Mouse (Mus musculus) heart, embryonic 16.5 days (tissue): ENCODE measurements around the gene Pprc1. TPM values are rescaled to one million over a fixed set of nuclear protein-coding genes. Genes with fewer than 3 reads are reported as not detected.

Source experiments
- ATAC-seq: fragments of 200-750 bp; cut with Nextera tagmentation; replicated peaks from 2 replicates; pipeline ENCODE4 v1.8.0; 2017; ENCODE audit warnings: moderate number of reproducible peaks; ENCODE audit not compliant: insufficient read depth, low FRiP score; ENCODE audit errors: extremely low read depth
- H3K27ac ChIP-seq: fragments of 300-500 bp; sonication (generic); 2 replicates; pipeline ENCODE4 v1.5.1; 2014; ENCODE audit warnings: mild to moderate bottlenecking, low read length, control low read depth, moderate library complexity
- H3K27me3 ChIP-seq: fragments of 300-500 bp; sonication (generic); 2 replicates; pipeline ENCODE4 v1.6.1; 2014; ENCODE audit warnings: low read length, mixed read lengths; ENCODE audit not compliant: control insufficient read depth, insufficient read depth
- H3K36me3 ChIP-seq: fragments of 300-500 bp; sonication (generic); 2 replicates; pipeline ENCODE4 v1.6.1; 2014; ENCODE audit not compliant: control insufficient read depth, insufficient read depth
- H3K4me1 ChIP-seq: fragments of 300-500 bp; sonication (generic); 2 replicates; pipeline ENCODE4 v1.6.1; 2014; ENCODE audit warnings: low read length, mixed read lengths; ENCODE audit not compliant: control insufficient read depth, insufficient read depth
- H3K4me2 ChIP-seq: fragments of 300-500 bp; sonication (generic); 2 replicates; pipeline ENCODE4 v1.6.1; 2014; ENCODE audit warnings: low read depth, mild to moderate bottlenecking, control low read depth, low read length
- H3K4me3 ChIP-seq: fragments of 300-500 bp; sonication (generic); 2 replicates; pipeline ENCODE4 v1.5.1; 2014; ENCODE audit warnings: mild to moderate bottlenecking, control low read depth, low read length
- H3K9ac ChIP-seq: fragments of 300-500 bp; sonication (generic); 2 replicates; pipeline ENCODE4 v1.6.1; 2014; ENCODE audit warnings: low read length, control low read depth
- H3K9me3 ChIP-seq: fragments of 300-500 bp; sonication (generic); replicated peaks from 2 replicates; pipeline ENCODE4 v1.6.1; 2016; ENCODE audit warnings: low read length; ENCODE audit not compliant: control insufficient read depth
- WGBS: fragments of 180-500 bp; shearing (Covaris S2); extraction: QIAGEN DNeasy Blood & Tissue Kit; methylation state at CpG from one replicate; pipeline ENCODE4 v1.1.7; 2014; 5-methylcytosine and 5-hydroxymethylcytosine counted together
- polyA plus RNA-seq: library from polyadenylated mRNA; unstranded; fragments of >200 nt; fragmentation: Nextera tagmentation; extraction: Ambion mirVana; gene quantifications from 2 replicates; pipeline ENCODE4 v1.2.1, GENCODE M21; 2015

Gene Pprc1
- polyA plus RNA-seq, 1 experiment from 2014 or later, result 19.3 TPM

GRCm38 (mm10) chr19:46086337-46086736 is 41.7 kb downstream of the Pprc1 start:
- H3K4me1 ChIP-seq, result peaks cover 11% of the 10 kb centered on the region
- H3K9ac ChIP-seq, result no peak overlapping the region
- WGBS, result 50% methylated on average over 3 of the region's 3 CpGs
- no peaks in the 10 kb centered on the region for H3K27me3 ChIP-seq
- H3K36me3 ChIP-seq, result peaks cover 38% of the 10 kb centered on the region
- no peaks in the 10 kb centered on the region for H3K9me3 ChIP-seq
- no peak overlapping the region for H3K27ac ChIP-seq
- ATAC-seq, result no peak
- H3K4me2 ChIP-seq, result no peak overlapping the region
- H3K4me3 ChIP-seq, result no peak overlapping the region

GRCm38 (mm10) chr19:46087871-46088270 is 43.2 kb downstream of the Pprc1 start:
- no peak overlapping the region for H3K27ac ChIP-seq
- H3K9me3 ChIP-seq, result no peaks in the 10 kb centered on the region
- H3K9ac ChIP-seq, result no peak overlapping the region
- H3K4me3 ChIP-seq, result no peak overlapping the region
- H3K27me3 ChIP-seq, result no peaks in the 10 kb centered on the region
- no peak overlapping the region; the same call in 1 of the 2 replicates for H3K4me2 ChIP-seq
- ATAC-seq, result no peak; the same call in 1 of the 2 replicates
- H3K4me1 ChIP-seq, result peaks cover 11% of the 10 kb centered on the region
- peaks cover 23% of the 10 kb centered on the region for H3K36me3 ChIP-seq
- WGBS, result 52% methylated on average over 7 of the region's 7 CpGs

- WGBS, result 80% methylated on average over 4 of the region's 4 CpGs
These were observed 47.0 kb downstream of the Pprc1 start for GRCm38 (mm10) chr19:46091641-46092040.

GRCm38 (mm10) chr19:46094144-46094543 is 49.5 kb downstream of the Pprc1 start:
- Histone ChIP-seq H3K27me3 (no peaks in the 10 kb centered on the region), H3K9me3 (peaks cover 11% of the 10 kb centered on the region), H3K4me1 (peaks cover 3% of the 10 kb centered on the region; the same call in 1 of the 2 replicates), H3K36me3 (no peaks in the 10 kb centered on the region), H3K4me2 (no peak overlapping the region), H3K4me3 (no peak overlapping the region), H3K27ac (no peak overlapping the region), H3K9ac (no peak overlapping the region)
- WGBS, result 87% methylated on average over 2 of the region's 2 CpGs
- ATAC-seq, result no peak

More at GRCm38 (mm10) chr19:46091641-46092040, 47.0 kb downstream of the Pprc1 start:
- H3K9me3 ChIP-seq, result peaks cover 8% of the 10 kb centered on the region
- no peaks in the 10 kb centered on the region for H3K27me3 ChIP-seq
- H3K4me1 ChIP-seq, result peaks cover 11% of the 10 kb centered on the region
- H3K36me3 ChIP-seq, result no peaks in the 10 kb centered on the region
- H3K9ac ChIP-seq, result no peak overlapping the region
- H3K27ac ChIP-seq, result no peak overlapping the region
- no peak overlapping the region for H3K4me2 ChIP-seq
- H3K4me3 ChIP-seq, result no peak overlapping the region
- no peak for ATAC-seq

GRCm38 (mm10) chr19:46095291-46095690 is 50.6 kb downstream of the Pprc1 start:
- H3K4me2 ChIP-seq, result no peak overlapping the region
- no peak overlapping the region for H3K9ac ChIP-seq
- no peak overlapping the region for H3K27ac ChIP-seq
- no peak overlapping the region for H3K4me3 ChIP-seq
- ATAC-seq, result no peak
- H3K36me3 ChIP-seq, result no peaks in the 10 kb centered on the region
- peaks cover 3% of the 10 kb centered on the region; the same call in 1 of the 2 replicates for H3K4me1 ChIP-seq
- 70% methylated on average over 4 of the region's 4 CpGs for WGBS
- H3K27me3 ChIP-seq, result no peaks in the 10 kb centered on the region
- peaks cover 11% of the 10 kb centered on the region for H3K9me3 ChIP-seq

- Histone ChIP-seq H3K4me2 (no peak overlapping the region), H3K9ac (no peak overlapping the region), H3K4me1 (no peaks in the 10 kb centered on the region; the same call in 1 of the 2 replicates), H3K36me3 (no peaks in the 10 kb centered on the region), H3K4me3 (no peak overlapping the region), H3K9me3 (peaks cover 14% of the 10 kb centered on the region), H3K27ac (no peak overlapping the region), H3K27me3 (no peaks in the 10 kb centered on the region)
- ATAC-seq, result no peak
- WGBS, result 73% methylated on average over 5 of the region's 5 CpGs
These were observed 51.7 kb downstream of the Pprc1 start for GRCm38 (mm10) chr19:46096396-46096795.

- WGBS, result 88% methylated on average over 3 of the region's 3 CpGs
- no peak overlapping the region for H3K27ac ChIP-seq
These were observed 54.9 kb downstream of the Pprc1 start for GRCm38 (mm10) chr19:46099561-46099960.

GRCm38 (mm10) chr19:46103437-46104186 is 58.9 kb downstream of the Pprc1 start:
- no peaks in the 10 kb centered on the region for H3K27me3 ChIP-seq
- WGBS, result 67% methylated on average over 6 of the region's 6 CpGs
- no peak overlapping the region for H3K9ac ChIP-seq
- H3K4me1 ChIP-seq, result no peaks in the 10 kb centered on the region
- H3K27ac ChIP-seq, result no peak overlapping the region
- ATAC-seq, result no peak
- no peak overlapping the region for H3K4me3 ChIP-seq
- H3K36me3 ChIP-seq, result no peaks in the 10 kb centered on the region
- H3K9me3 ChIP-seq, result peaks cover 3% of the 10 kb centered on the region
- no peak overlapping the region for H3K4me2 ChIP-seq

More at GRCm38 (mm10) chr19:46099561-46099960, 54.9 kb downstream of the Pprc1 start:
- Histone ChIP-seq H3K4me2 (no peak overlapping the region), H3K4me3 (no peak overlapping the region), H3K9ac (no peak overlapping the region), H3K36me3 (no peaks in the 10 kb centered on the region), H3K4me1 (no peaks in the 10 kb centered on the region), H3K9me3 (peaks cover 10% of the 10 kb centered on the region), H3K27me3 (no peaks in the 10 kb centered on the region)
- ATAC-seq, result no peak

GRCm38 (mm10) chr19:46104187-46104557 is 59.5 kb downstream of the Pprc1 start:
- Histone ChIP-seq H3K4me2 (no peak overlapping the region), H3K27ac (no peak overlapping the region), H3K4me1 (no peaks in the 10 kb centered on the region), H3K9me3 (peaks cover 3% of the 10 kb centered on the region), H3K9ac (no peak overlapping the region), H3K27me3 (no peaks in the 10 kb centered on the region), H3K4me3 (no peak overlapping the region), H3K36me3 (no peaks in the 10 kb centered on the region)
- WGBS, result 71% methylated on average over 2 of the region's 2 CpGs
- ATAC-seq, result no peak
